Mouse (Mus musculus): ENCODE data around the gene Fam43b.

Fam43b gene

DNA sequence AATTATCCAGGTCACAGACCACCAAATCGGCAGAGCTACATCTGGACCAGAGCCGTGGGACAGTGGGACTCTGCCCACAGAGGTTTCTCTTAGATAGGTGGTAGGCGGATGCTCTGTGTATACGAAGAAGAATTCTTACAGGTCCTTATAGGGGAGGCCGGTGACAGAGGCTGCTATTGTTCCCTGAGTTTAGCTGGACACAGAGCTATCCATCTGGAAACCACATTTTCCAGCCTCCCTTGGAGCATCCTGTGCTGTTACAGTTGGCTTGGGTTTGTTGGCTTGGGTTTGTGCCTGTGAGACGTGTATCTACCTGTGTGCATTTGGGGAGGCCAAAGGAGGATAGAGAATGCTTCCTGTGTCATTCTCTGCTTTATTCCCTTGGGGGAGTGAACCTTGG lies 43.6 kb downstream of the Fam43b start:
- no peak for DNase-seq (ENCODE audit: low spot score)

DNA sequence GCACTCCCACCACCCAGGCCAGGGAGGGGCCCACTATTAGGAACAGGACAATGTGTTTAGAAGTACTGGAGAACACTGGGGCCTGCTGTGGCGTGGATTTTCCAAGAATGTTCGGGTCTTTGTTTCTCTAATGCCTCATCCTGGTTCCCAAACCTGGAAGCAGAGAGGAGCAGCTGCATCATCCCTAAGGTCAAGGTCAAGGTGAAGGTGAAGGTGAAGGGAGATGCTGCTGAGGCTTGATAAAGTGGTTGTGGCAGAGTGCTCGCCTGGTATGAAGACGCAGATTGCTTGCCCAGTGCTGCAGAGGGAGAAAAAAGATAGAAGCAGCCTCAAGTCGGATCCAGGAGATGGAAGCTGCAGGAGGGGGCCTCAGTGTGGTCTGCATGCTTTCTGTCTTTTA lies 44.5 kb downstream of the Fam43b start:
- no peak for DNase-seq (ENCODE audit: low spot score)

GRCm38 (mm10) chr4:138348716-138349115 lies 47.6 kb downstream of the Fam43b start:
- no peak for DNase-seq (ENCODE audit: low spot score)

- DNase-seq (ENCODE audit: low spot score), result no peak
Measured at GRCm38 (mm10) chr4:138347280-138347679, 49.0 kb downstream of the Fam43b start.

- no peak for DNase-seq (ENCODE audit: low spot score)
Measured at GRCm38 (mm10) chr4:138344891-138345545, 51.3 kb downstream of the Fam43b start.
